Mouse (Mus musculus) erythroblast, embryonic 14.5 days (primary cell): ENCODE results near the gene Notch1.

Experiments
- GATA1 ChIP-seq: IDR thresholded peaks from 2 replicates; pipeline ENCODE4 v1.6.1; 2012; ENCODE audit warnings: low read length, inconsistent platforms, mixed read lengths
- TAL1 ChIP-seq: IDR thresholded peaks from 3 replicates; pipeline ENCODE4 v1.6.1; 2012; ENCODE audit warnings: low read length, inconsistent platforms, mixed read lengths

DNA sequence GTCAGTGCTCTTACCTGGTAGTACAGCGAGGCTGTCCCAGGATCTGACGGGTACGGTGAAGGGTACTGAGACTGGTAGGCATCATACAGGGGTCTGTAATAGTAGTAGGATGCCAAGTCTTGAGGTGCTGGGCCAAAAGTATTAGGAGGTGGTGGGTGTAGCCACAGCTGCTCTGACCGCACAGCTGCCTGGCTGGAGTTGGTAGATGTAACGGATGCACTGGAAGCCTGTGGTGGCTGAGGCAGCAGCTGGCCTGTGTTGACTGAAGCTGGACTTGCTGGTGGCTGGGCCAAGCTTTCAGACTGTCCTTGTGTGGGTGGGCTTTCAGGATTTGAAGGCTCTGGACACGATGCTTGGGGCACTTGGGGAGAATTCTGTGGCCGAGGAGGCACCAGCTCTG is 78.1 kb downstream of the Notch1 start:
- TF ChIP-seq GATA1 (no peak), TAL1 (no peak)
